Mouse (Mus musculus) forebrain, embryonic 11.5 days (tissue): ENCODE measurements around the gene Hyal2. TPM values are rescaled to one million over a fixed set of nuclear protein-coding genes. Genes with fewer than 3 reads are reported as not detected.
A peak's percentile ranks its signal among the peaks of the same experiment; 100 is the strongest.

Source experiments
- ATAC-seq: fragments of 200-750 bp; cut with Nextera tagmentation; replicated peaks from 2 replicates; pipeline ENCODE4 v1.8.0; 2017; ENCODE audit warnings: moderate TSS enrichment; ENCODE audit not compliant: low FRiP score
- DNase-seq: peaks from one replicate; pipeline ENCODE4 v3.0.0-alpha.2; 2017; ENCODE audit warnings: low spot score
- H3K27ac ChIP-seq: fragments of 300-500 bp; sonication (generic); 2 replicates; pipeline ENCODE4 v1.5.1; 2014; ENCODE audit warnings: low read depth, low read length
- H3K27me3 ChIP-seq: fragments of 300-500 bp; sonication (generic); 2 replicates; pipeline ENCODE4 v1.6.1; 2014; ENCODE audit warnings: mild to moderate bottlenecking, low read length, mixed read lengths; ENCODE audit not compliant: control insufficient read depth, insufficient read depth
- H3K36me3 ChIP-seq: fragments of 300-500 bp; sonication (generic); 2 replicates; pipeline ENCODE4 v1.6.1; 2014; ENCODE audit warnings: mild to moderate bottlenecking, low read length, moderate library complexity, mixed read lengths; ENCODE audit not compliant: control insufficient read depth, insufficient read depth
- H3K4me1 ChIP-seq: fragments of 300-500 bp; sonication (generic); replicated peaks from 2 replicates; pipeline ENCODE4 v1.6.1; 2014; ENCODE audit warnings: low read length, mixed read lengths; ENCODE audit not compliant: control insufficient read depth, insufficient read depth
- H3K4me2 ChIP-seq: fragments of 300-500 bp; sonication (generic); 2 replicates; pipeline ENCODE4 v1.6.1; 2014; ENCODE audit warnings: low read depth, mild to moderate bottlenecking, low read length, moderate library complexity, mixed read lengths; ENCODE audit not compliant: severe bottlenecking
- H3K4me3 ChIP-seq: fragments of 300-500 bp; sonication (generic); 2 replicates; pipeline ENCODE4 v1.5.1; 2014; ENCODE audit warnings: low read depth, low read length
- H3K9ac ChIP-seq: fragments of 300-500 bp; sonication (generic); 2 replicates; pipeline ENCODE4 v1.6.1; 2014; ENCODE audit warnings: low read length
- H3K9me3 ChIP-seq: fragments of 300-500 bp; sonication (generic); 2 replicates; pipeline ENCODE4 v1.6.1; 2016; ENCODE audit warnings: low read length, mixed read lengths; ENCODE audit not compliant: control insufficient read depth
- WGBS: fragments of 180-500 bp; shearing (Covaris S2); extraction: QIAGEN DNeasy Blood & Tissue Kit; methylation state at CpG from one replicate; pipeline ENCODE4 v1.1.7; 2014; 5-methylcytosine and 5-hydroxymethylcytosine counted together
- polyA plus RNA-seq: library from polyadenylated mRNA; unstranded; fragments of >200 nt; fragmentation: Nextera tagmentation; extraction: Ambion mirVana; gene quantifications from 2 replicates; pipeline ENCODE4 v1.2.1, GENCODE M21; 2014

The Hyal2 gene
- polyA plus RNA-seq, 1 experiment from 2014 or later: 129 TPM

DNA sequence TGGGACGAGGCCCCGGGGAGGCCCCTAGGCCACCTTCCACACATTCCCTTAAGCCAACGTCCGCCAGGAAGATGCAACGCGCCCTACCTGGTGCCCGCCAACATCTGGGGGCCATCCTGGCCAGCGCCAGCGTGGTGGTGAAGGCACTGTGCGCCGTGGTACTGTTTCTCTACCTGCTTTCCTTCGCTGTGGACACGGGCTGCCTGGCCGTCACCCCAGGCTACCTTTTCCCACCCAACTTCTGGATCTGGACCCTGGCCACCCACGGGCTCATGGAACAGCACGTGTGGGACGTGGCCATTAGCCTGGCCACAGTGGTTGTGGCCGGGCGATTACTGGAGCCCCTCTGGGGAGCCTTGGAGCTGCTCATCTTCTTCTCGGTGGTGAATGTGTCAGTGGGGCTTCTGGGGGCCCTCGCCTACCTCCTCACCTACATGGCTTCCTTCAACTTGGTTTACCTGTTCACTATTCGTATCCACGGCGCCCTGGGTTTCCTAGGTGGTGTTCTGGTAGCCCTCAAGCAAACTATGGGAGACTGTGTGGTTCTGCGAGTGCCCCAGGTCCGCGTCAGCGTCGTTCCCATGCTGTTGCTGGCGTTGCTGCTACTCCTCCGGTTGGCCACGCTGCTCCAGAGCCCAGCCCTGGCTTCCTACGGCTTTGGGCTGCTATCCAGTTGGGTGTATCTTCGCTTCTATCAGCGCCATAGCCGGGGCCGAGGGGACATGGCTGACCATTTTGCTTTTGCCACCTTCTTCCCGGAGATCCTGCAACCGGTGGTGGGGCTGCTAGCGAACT lies 33.1 kb upstream of the Hyal2 start:
- Histone ChIP-seq H3K9me3 (no peaks in the 10 kb centered on the region), H3K27me3 (no peaks in the 10 kb centered on the region), H3K27ac (no peak overlapping the region), H3K4me3 (peak overlapping the region; percentile 60), H3K4me2 (peak overlapping the region; percentile 78), H3K9ac (peak overlapping the region; percentile 80), H3K36me3 (peaks cover 7% of the 10 kb centered on the region), H3K4me1 (peaks cover 17% of the 10 kb centered on the region)
- ATAC-seq: peak; percentile 32
- WGBS: under 1% methylated on average over 40 of the region's 40 CpGs
- peak; percentile 67 for DNase-seq

DNA sequence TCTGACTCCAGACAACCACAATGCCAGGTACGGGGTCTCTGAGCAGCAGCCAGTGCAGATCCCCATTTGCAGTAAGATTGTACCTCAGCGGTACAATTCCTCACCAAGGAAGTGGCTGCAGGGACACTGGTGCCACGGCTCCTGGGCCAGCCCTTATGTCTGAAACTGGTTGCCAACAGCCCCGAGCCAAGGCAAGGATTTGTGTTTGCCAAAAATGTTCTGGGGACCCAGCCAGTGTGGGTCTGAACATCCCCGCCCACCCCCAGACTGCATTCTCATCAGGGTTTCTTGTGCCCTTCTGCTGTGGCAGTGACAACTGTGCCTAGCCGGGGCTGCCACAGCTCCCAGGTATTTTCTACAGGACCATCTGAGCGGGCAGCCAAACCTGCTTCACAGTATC lies 29.5 kb upstream of the Hyal2 start:
- 96% methylated on average over 7 of the region's 7 CpGs for WGBS
- peaks cover 19% of the 10 kb centered on the region for H3K4me1 ChIP-seq
- no peak overlapping the region for H3K9ac ChIP-seq
- no peak overlapping the region for H3K4me2 ChIP-seq
- no peak overlapping the region for H3K4me3 ChIP-seq
- H3K9me3 ChIP-seq: no peaks in the 10 kb centered on the region
- no peaks in the 10 kb centered on the region for H3K27me3 ChIP-seq
- H3K36me3 ChIP-seq: peaks cover 7% of the 10 kb centered on the region
- DNase-seq (no peak), ATAC-seq (no peak)
- H3K27ac ChIP-seq: no peak overlapping the region

DNA sequence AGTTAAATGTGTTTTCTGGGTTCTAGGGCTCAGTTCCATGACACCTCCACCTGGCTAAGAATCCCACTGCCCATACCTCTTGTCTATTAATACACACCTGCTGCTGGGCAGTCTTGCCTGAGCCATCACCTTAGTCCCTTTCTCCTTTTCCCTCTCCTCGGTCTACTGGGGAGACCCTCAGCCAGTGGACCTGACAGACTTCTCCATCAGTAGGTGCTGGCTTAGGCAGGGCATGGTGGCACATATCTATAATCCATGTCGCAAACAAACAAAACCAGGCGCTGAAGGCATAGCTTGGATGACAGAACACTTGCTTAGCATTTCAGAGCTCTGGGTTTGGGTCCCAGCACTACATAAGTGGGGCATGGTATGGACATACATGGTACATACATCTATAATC lies 29.0 kb upstream of the Hyal2 start:
- Histone ChIP-seq H3K36me3 (peaks cover 7% of the 10 kb centered on the region), H3K9ac (no peak overlapping the region), H3K4me3 (no peak overlapping the region), H3K4me2 (no peak overlapping the region), H3K27me3 (no peaks in the 10 kb centered on the region), H3K4me1 (peaks cover 19% of the 10 kb centered on the region), H3K9me3 (no peaks in the 10 kb centered on the region), H3K27ac (no peak overlapping the region)
- DNase-seq: no peak
- WGBS: 95% methylated on average over 3 of the region's 3 CpGs
- no peak for ATAC-seq

DNA sequence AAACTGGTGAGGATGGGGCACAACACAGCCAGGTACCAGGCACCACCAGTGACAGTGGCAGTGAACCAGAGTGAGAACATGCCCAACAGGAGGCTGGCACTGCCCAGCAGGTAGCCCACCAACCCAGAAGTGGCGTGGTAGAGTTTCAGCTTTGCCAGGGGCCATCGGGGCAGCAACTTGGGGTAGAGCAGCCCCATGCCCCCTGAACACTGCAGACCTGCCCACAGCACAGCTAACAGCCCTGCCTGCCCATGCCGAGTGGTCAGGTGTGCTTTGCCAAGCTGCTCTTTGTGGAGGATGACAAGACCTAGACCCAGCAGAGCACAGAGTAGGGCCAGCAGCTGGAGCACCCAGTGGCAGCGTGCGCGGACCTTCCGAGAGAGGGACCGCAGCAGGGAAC lies 27.8 kb upstream of the Hyal2 start:
- ATAC-seq (no peak), DNase-seq (no peak)
- Histone ChIP-seq H3K4me2 (no peak overlapping the region), H3K9me3 (no peaks in the 10 kb centered on the region), H3K27me3 (no peaks in the 10 kb centered on the region), H3K4me3 (no peak overlapping the region), H3K27ac (no peak overlapping the region), H3K36me3 (peaks cover 7% of the 10 kb centered on the region), H3K4me1 (peaks cover 17% of the 10 kb centered on the region), H3K9ac (no peak overlapping the region)
- 98% methylated on average over 8 of the region's 8 CpGs for WGBS

DNA sequence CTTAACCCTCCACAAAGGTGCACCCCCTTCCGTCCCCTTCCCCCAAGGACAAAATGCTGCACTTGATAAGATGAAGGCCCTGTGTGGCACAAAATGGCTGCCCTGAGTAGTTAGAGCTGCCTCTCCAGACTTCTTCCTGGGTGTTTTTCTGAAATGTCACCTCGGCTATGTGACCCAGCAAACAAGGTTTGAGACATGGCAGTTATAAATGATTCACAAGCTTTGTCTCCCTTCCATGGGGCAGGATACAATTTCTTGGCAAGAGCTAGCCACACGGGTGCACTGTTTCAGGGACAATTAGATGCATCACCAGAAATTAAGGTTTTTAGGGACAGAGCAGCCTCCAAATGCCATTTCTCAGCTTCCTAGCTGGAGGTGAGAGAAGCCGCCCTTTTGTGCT lies 27.3 kb upstream of the Hyal2 start:
- H3K36me3 ChIP-seq: peaks cover 7% of the 10 kb centered on the region
- H3K9ac ChIP-seq: no peak overlapping the region
- H3K4me3 ChIP-seq: no peak overlapping the region
- DNase-seq (no peak), ATAC-seq (no peak)
- 80% methylated on average over 4 of the region's 4 CpGs for whole genome bisulfite sequencing
- H3K4me1 ChIP-seq: peaks cover 17% of the 10 kb centered on the region
- no peak overlapping the region for H3K27ac ChIP-seq
- no peaks in the 10 kb centered on the region for H3K27me3 ChIP-seq
- H3K9me3 ChIP-seq: no peaks in the 10 kb centered on the region
- no peak overlapping the region for H3K4me2 ChIP-seq

DNA sequence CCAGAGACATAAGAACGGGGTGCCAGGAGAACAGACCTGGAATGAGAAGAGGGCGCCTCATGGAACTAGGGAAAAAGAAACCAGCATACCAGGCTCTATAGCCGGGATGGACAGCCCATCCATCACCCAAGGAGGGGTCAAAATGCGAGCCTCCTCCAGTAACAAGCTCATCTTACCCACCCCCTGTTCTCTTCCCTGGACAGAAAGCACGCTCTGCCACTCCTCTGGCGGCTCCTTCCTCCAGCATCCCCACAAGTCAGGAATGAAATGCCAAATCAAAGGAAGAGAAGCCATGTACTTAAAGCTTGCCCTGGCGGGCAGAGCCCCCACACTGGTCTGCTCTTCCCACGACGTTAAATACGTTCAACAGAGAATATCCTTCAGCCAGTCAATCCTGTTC lies 26.7 kb upstream of the Hyal2 start:
- no peak overlapping the region for H3K27ac ChIP-seq
- H3K4me1 ChIP-seq: peaks cover 12% of the 10 kb centered on the region
- no peak for ATAC-seq
- peak overlapping the region; percentile 63 for H3K4me3 ChIP-seq
- H3K9me3 ChIP-seq: no peaks in the 10 kb centered on the region
- 38% methylated on average over 10 of the region's 10 CpGs for WGBS
- H3K27me3 ChIP-seq: no peaks in the 10 kb centered on the region
- no peak for DNase-seq
- peak overlapping the region; percentile 95 for H3K4me2 ChIP-seq
- no peak overlapping the region; the same call in 1 of the 2 replicates for H3K9ac ChIP-seq
- peaks cover 7% of the 10 kb centered on the region for H3K36me3 ChIP-seq

DNA sequence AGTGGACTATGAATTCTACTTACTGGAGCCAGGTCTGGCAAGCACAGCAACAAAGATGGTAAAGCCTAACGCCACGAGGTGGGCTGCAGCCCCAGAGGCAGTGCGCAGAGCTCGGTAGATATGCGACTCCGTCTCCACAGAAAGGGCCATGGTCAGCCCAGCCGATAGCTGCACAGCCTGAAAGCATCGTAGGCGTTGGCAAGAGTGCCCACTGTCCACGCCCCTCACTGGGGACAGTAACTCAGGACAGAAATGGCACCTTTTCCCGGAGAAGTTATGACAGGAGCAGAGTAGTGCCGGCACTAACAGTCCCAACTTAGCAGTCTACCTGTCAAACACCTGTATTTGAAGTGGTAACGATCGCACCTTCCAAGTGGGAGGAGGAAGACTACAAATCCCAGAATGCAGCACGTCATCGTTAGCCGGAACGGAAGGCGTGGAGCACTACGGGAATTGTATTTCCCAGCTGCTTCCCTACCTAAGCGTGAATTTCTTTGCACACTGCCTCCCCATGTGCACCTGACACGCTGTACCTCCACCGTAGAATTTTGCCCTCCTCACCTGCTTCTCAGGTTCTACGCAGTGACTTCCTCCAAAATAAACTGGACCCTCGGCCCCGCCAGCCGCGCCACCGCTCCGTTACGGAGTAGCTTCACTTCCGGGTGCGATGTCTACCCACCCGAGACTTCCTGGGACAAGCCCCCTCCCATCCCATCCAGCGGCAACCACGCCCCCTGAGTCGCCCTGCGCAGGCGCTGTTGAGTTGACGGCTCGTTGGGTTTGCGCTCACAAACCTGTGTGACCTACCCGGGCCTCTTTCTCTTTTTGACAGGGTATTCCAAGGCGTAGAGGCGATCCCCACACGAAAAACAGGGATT lies 26.0 kb upstream of the Hyal2 start, which contains the start of the genes Cyb561d2 and Nprl2:
TSS of gene Cyb561d2 (minus strand) at position 720 of the 878 bp plus-strand sequence.
TSS of gene Nprl2 (plus strand) at position 753 of the 878 bp plus-strand sequence.
- DNase-seq: peak; percentile 96
- peaks cover 9% of the 10 kb centered on the region for H3K4me1 ChIP-seq
- peaks cover 7% of the 10 kb centered on the region for H3K36me3 ChIP-seq
- peak; percentile 83 for ATAC-seq
- no peaks in the 10 kb centered on the region for H3K9me3 ChIP-seq
- WGBS: 1% methylated on average over 46 of the region's 46 CpGs
- peak within 1 kb of the TSS; percentile 63 for H3K4me3 ChIP-seq
- H3K27ac ChIP-seq: no peak within 1 kb of the TSS
- H3K9ac ChIP-seq: peak within 1 kb of the TSS; percentile 66
- peak within 1 kb of the TSS; percentile 95 for H3K4me2 ChIP-seq
- H3K27me3 ChIP-seq: no peaks in the 10 kb centered on the region

DNA sequence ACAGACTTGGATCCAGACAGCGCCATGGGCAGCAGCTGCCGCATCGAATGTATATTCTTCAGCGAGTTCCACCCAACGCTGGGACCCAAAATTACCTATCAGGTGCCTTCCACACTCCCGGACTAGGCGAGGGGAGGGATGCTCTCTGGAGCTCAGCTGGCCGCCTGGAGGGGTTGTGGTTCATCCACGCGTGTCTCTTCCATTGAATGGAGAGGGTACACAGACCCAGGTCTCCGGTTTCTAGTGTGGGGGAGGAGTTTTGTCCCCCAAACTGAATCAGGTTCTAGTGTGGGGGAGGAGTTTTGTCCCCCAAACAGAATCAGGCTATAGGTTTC lies 25.4 kb upstream of the Hyal2 start:
- ATAC-seq (peak; percentile 14; the same call in 1 of the 2 replicates), DNase-seq (no peak)
- Histone ChIP-seq H3K4me2 (peak overlapping the region; percentile 95), H3K4me1 (peaks cover 11% of the 10 kb centered on the region; the same call in 1 of the 2 replicates), H3K27me3 (no peaks in the 10 kb centered on the region), H3K9me3 (no peaks in the 10 kb centered on the region), H3K9ac (peak overlapping the region; percentile 66), H3K36me3 (peaks cover 7% of the 10 kb centered on the region), H3K4me3 (peak overlapping the region; percentile 63), H3K27ac (no peak overlapping the region)
- WGBS: 1% methylated on average over 11 of the region's 11 CpGs
